Mouse (Mus musculus): ENCODE measurements around the gene Gm48552. TPM values are rescaled to one million over a fixed set of nuclear protein-coding genes. Genes with fewer than 3 reads are reported as not detected.
A peak's percentile ranks its signal among the peaks of the same experiment; 100 is the strongest.

The Gm48552 gene
- polyA plus RNA-seq, 1 experiment from 2014 or later, result 0.61 TPM

DNA sequence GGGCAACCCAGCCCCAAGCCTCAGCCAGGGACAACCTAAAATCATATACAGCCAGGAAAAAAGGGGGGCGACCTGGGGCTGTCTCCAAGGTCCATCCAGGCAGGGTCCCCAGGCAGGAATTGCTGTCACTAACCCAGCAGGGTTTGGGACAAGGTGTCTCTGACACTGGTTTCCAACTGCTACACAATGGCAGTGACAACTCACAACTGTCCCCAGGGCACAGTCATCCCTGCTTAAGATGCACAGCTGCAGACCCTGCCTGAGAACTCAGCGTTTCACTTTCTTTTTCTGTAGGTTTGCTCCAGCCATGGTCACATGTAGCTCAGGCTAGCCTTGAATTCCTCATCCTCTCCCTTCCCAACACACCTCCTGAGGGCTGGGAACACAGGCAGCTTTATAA lies 40.3 kb downstream of the Gm48552 start:
- Histone ChIP-seq H3K4me3 (ENCODE audit: low read length) (no peak overlapping the region; the same call in 1 of the 2 replicates), H3K4me1 (ENCODE audit: control insufficient read depth, insufficient read depth, low read length) (peaks cover 35% of the 10 kb centered on the region), H3K27ac (ENCODE audit: low read depth, low read length) (no peak overlapping the region), H3K9ac (ENCODE audit: low read depth, low read length) (no peak overlapping the region), H3K27me3 (ENCODE audit: control insufficient read depth, insufficient read depth, low read length) (no peaks in the 10 kb centered on the region), H3K9me3 (ENCODE audit: control insufficient read depth, low read length) (no peaks in the 10 kb centered on the region), H3K4me2 (replicated peaks; ENCODE audit: low read depth, low read length) (peak overlapping the region; percentile 81; the same call in 1 of the 2 replicates), H3K36me3 (ENCODE audit: control insufficient read depth, insufficient read depth, low read length) (no peaks in the 10 kb centered on the region)
- 25% methylated on average over 2 of the region's 2 CpGs for WGBS
- no peak for ATAC-seq (ENCODE audit: low FRiP score, low TSS enrichment)

DNA sequence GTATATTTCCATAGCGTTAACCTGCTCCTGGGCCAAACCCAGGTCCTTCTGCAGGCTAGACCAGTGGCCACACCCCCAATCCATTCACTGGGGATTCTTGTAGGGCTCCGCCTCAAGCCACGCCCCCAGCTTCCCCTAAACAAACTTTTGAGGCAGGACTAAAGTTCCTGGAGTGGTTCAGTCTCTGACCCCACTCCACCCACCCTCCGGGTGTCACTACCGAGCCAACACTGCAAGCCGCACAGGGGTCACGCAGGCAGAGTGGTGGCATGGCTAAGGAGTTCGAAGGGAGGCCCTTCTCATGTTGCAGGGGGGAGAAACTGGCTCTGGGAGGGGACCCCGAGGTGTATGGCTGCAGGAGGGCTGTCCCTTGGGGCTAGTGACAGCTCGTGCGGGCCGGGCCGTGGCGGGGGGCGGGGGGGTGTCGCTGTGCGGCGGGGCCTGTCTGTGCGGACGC lies 40.8 kb downstream of the Gm48552 start:
- ATAC-seq (ENCODE audit: low FRiP score, low TSS enrichment), result peak; percentile 36
- H3K9me3 ChIP-seq (ENCODE audit: control insufficient read depth, low read length), result no peaks in the 10 kb centered on the region
- peak overlapping the region; percentile 81 for H3K4me2 ChIP-seq (replicated peaks; ENCODE audit: low read depth, low read length)
- peaks cover 30% of the 10 kb centered on the region for H3K4me1 ChIP-seq (ENCODE audit: control insufficient read depth, insufficient read depth, low read length)
- H3K27me3 ChIP-seq (ENCODE audit: control insufficient read depth, insufficient read depth, low read length), result no peaks in the 10 kb centered on the region
- no peaks in the 10 kb centered on the region for H3K36me3 ChIP-seq (ENCODE audit: control insufficient read depth, insufficient read depth, low read length)
- 1% methylated on average over 13 of the region's 20 CpGs for WGBS
- peak overlapping the region; percentile 82 for H3K4me3 ChIP-seq (ENCODE audit: low read length)
- peak overlapping the region; percentile 93 for H3K27ac ChIP-seq (ENCODE audit: low read depth, low read length)
- H3K9ac ChIP-seq (ENCODE audit: low read depth, low read length), result peak overlapping the region; percentile 86

DNA sequence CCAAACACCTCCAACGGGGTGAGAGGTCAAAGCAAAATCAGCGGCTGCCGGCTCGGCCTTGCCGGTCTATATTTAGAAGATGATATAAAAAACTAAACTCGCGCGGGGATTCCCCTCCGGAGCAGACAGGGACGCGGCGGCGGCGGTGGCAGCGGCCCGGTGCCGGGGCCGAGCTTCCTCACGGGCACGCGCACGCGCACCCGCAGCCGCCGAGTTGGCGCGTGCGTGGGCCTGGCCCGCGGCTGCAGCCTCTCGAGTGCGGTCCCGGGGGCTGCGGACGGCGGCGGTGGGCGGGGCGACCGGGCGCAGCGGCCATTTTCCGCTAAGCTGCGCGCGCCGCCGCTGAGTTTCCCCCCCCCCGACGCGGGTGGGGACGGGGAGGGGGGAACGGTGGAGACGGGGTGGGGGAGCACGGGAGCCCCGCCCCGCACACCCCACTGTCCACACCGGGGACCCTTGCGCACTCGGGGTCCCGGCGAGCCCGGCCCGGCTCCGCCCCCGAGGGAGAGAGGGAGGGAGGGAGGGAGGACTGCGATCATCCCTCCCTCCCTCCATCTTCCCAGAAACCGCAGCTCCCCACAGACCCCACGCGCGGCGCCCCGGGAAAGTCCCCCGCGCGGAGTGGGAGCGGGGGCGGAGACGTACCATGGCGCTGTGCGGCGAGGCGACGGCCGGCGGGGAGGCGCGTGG lies 41.5 kb downstream of the Gm48552 start:
- 0% methylated on average over 50 of the region's 89 CpGs for WGBS
- Histone ChIP-seq H3K9ac (ENCODE audit: low read depth, low read length) (peak overlapping the region; percentile 86), H3K4me1 (ENCODE audit: control insufficient read depth, insufficient read depth, low read length) (peaks cover 24% of the 10 kb centered on the region), H3K36me3 (ENCODE audit: control insufficient read depth, insufficient read depth, low read length) (no peaks in the 10 kb centered on the region), H3K27ac (ENCODE audit: low read depth, low read length) (peak overlapping the region; percentile 93), H3K9me3 (ENCODE audit: control insufficient read depth, low read length) (no peaks in the 10 kb centered on the region), H3K4me3 (ENCODE audit: low read length) (peak overlapping the region; percentile 82), H3K4me2 (replicated peaks; ENCODE audit: low read depth, low read length) (peak overlapping the region; percentile 81), H3K27me3 (ENCODE audit: control insufficient read depth, insufficient read depth, low read length) (no peaks in the 10 kb centered on the region)
- ATAC-seq (ENCODE audit: low FRiP score, low TSS enrichment), result peak; percentile 0; the same call in 1 of the 2 replicates

DNA sequence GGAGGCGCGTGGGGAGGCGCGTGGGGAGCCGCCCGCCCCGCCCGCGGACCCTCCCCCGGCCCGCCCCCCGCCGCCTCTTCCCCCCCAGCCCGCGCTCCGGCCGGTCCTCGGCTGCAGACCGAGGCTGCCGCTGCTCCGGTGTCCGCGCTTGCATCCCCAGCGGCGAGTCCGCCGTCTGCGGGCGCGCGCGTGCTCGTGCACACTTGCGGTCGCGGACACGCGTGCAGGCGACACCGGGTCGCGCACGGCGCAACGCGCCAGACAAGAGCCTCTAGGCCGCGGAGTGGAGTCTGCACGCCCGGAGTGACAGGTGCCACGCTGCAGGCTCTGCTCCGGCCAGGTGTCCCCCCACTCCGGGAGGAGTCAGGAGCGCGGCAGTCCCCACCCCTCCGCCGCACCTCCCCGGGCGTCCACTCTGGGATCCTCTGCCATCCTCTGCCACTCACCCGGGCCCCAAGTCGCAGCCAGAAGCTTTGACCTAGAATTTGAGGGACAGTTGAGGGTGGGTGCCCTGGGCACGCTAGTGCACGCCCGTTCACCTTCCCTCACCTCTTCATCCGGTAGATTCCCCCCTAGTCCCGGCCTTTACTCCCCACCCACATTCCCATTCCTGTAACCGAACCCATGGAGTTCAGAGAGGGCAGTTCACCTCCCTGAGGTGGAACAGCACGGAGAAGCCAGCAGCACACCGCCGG lies 42.2 kb downstream of the Gm48552 start:
- Histone ChIP-seq H3K36me3 (ENCODE audit: control insufficient read depth, insufficient read depth, low read length) (no peaks in the 10 kb centered on the region), H3K9ac (ENCODE audit: low read depth, low read length) (peak overlapping the region; percentile 86), H3K27me3 (ENCODE audit: control insufficient read depth, insufficient read depth, low read length) (no peaks in the 10 kb centered on the region), H3K27ac (ENCODE audit: low read depth, low read length) (peak overlapping the region; percentile 93), H3K4me1 (ENCODE audit: control insufficient read depth, insufficient read depth, low read length) (peaks cover 17% of the 10 kb centered on the region; the same call in 1 of the 2 replicates), H3K4me2 (replicated peaks; ENCODE audit: low read depth, low read length) (peak overlapping the region; percentile 81), H3K9me3 (ENCODE audit: control insufficient read depth, low read length) (no peaks in the 10 kb centered on the region), H3K4me3 (ENCODE audit: low read length) (peak overlapping the region; percentile 82)
- ATAC-seq (ENCODE audit: low FRiP score, low TSS enrichment), result 0 out of 2 replicates have a peak, but pooled peaks have one; percentile 1
- 1% methylated on average over 46 of the region's 70 CpGs for WGBS

DNA sequence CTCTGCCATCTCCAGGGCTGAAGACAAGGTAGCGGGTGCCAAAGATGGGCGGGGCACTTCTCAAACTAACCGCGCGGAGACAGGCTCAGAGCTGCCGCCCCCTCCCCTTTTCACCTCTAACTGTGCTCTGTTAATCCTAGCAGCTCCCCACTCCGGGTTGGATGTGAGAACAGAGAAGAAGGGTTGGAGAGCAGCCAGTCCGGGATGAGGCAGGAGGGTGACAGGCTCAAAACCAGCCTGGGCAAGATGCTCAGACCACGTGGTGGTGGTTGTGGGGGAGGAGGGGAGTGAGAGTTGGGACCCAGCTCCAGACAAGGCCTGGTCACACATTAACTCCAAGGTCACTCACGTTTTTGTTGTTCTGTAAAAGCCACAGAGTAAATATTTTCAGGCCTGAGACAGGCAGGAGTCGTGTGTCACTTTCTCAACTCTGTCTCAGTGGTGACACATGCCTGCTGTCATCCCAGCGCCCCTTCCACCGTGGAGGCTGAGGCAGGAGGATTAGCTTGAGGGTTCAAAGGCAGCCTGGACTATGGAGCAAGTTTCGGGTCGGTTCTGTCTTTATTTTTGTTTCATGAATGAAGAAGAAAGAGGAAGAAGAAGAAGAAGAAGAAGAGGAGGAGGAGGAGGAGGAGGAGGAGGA lies 42.8 kb downstream of the Gm48552 start:
- Histone ChIP-seq H3K4me3 (ENCODE audit: low read length) (peak overlapping the region; percentile 82), H3K9ac (ENCODE audit: low read depth, low read length) (no peak overlapping the region), H3K36me3 (ENCODE audit: control insufficient read depth, insufficient read depth, low read length) (no peaks in the 10 kb centered on the region), H3K9me3 (ENCODE audit: control insufficient read depth, low read length) (no peaks in the 10 kb centered on the region), H3K4me2 (replicated peaks; ENCODE audit: low read depth, low read length) (peak overlapping the region; percentile 81), H3K4me1 (ENCODE audit: control insufficient read depth, insufficient read depth, low read length) (peaks cover 17% of the 10 kb centered on the region; the same call in 1 of the 2 replicates), H3K27ac (ENCODE audit: low read depth, low read length) (no peak overlapping the region; the same call in 1 of the 2 replicates), H3K27me3 (ENCODE audit: control insufficient read depth, insufficient read depth, low read length) (no peaks in the 10 kb centered on the region)
- no peak for ATAC-seq (ENCODE audit: low FRiP score, low TSS enrichment)
- 17% methylated on average over 15 of the region's 15 CpGs for WGBS

DNA sequence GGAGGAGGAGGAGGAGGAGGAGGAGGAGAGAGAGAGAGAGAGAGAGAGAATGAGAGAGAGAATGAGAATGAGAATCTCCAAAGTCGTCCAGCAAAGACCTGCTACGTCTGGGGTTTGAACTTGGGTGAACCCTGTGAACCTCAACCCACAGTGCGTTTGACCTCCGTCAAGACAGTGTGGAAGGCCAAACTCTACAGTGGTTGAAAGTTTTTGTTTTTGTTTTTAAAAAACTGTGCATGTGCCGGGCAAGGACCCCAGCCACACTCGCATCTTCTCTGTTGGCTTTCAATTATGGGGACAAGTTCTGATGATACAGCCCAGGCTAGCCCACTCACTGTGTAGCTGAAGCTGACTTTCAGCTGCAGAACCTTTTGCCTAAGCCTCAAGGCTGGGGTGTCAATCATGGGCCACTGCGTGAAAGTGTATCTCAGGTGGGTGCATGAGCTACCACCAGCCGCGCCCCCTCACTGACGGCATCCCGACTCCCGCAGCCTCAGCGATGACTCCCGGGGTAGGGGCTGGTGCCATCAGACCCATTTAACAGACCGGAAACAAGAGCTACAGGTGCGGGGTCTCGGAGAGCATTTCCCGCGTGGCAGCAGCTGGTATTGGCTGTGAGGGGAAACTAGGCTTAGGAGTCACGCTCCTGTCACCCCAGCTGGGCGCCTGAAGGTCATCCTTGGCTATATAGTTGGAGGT lies 43.5 kb downstream of the Gm48552 start:
- Histone ChIP-seq H3K4me3 (ENCODE audit: low read length) (no peak overlapping the region), H3K27ac (ENCODE audit: low read depth, low read length) (no peak overlapping the region), H3K36me3 (ENCODE audit: control insufficient read depth, insufficient read depth, low read length) (no peaks in the 10 kb centered on the region), H3K4me1 (ENCODE audit: control insufficient read depth, insufficient read depth, low read length) (peaks cover 17% of the 10 kb centered on the region; the same call in 1 of the 2 replicates), H3K9me3 (ENCODE audit: control insufficient read depth, low read length) (no peaks in the 10 kb centered on the region), H3K9ac (ENCODE audit: low read depth, low read length) (no peak overlapping the region), H3K27me3 (ENCODE audit: control insufficient read depth, insufficient read depth, low read length) (no peaks in the 10 kb centered on the region), H3K4me2 (replicated peaks; ENCODE audit: low read depth, low read length) (no peak overlapping the region; the same call in 1 of the 2 replicates)
- peak; percentile 1; the same call in 1 of the 2 replicates for ATAC-seq (ENCODE audit: low FRiP score, low TSS enrichment)
- 63% methylated on average over 21 of the region's 21 CpGs for WGBS

DNA sequence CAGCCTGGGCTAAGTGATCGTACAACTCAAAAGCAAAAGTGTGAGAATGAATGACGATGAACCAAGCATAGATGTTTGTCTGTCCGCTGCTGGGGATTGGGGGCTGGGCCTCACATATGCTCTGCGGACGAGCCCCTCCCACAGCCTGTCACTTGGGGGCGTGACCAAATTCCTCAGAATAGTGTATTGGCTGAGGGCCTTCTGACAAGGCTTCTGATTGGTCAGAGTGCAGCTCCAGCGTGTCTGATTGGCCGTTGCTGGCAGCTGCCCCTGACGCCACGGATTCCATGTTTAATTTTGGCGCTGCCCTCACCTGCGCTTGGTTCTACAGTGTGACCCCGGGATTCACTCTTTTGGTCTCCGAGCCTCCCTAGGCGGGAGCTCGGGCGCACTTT lies 44.1 kb downstream of the Gm48552 start:
- no peaks in the 10 kb centered on the region for H3K36me3 ChIP-seq (ENCODE audit: control insufficient read depth, insufficient read depth, low read length)
- no peak overlapping the region for H3K4me3 ChIP-seq (ENCODE audit: low read length)
- WGBS, result 4% methylated on average over 17 of the region's 17 CpGs
- H3K4me2 ChIP-seq (replicated peaks; ENCODE audit: low read depth, low read length), result peak overlapping the region; percentile 44
- H3K27me3 ChIP-seq (ENCODE audit: control insufficient read depth, insufficient read depth, low read length), result no peaks in the 10 kb centered on the region
- H3K9me3 ChIP-seq (ENCODE audit: control insufficient read depth, low read length), result no peaks in the 10 kb centered on the region
- ATAC-seq (ENCODE audit: low FRiP score, low TSS enrichment), result peak; percentile 81
- H3K27ac ChIP-seq (ENCODE audit: low read depth, low read length), result no peak overlapping the region
- H3K4me1 ChIP-seq (ENCODE audit: control insufficient read depth, insufficient read depth, low read length), result peaks cover 17% of the 10 kb centered on the region; the same call in 1 of the 2 replicates
- no peak overlapping the region for H3K9ac ChIP-seq (ENCODE audit: low read depth, low read length)

DNA sequence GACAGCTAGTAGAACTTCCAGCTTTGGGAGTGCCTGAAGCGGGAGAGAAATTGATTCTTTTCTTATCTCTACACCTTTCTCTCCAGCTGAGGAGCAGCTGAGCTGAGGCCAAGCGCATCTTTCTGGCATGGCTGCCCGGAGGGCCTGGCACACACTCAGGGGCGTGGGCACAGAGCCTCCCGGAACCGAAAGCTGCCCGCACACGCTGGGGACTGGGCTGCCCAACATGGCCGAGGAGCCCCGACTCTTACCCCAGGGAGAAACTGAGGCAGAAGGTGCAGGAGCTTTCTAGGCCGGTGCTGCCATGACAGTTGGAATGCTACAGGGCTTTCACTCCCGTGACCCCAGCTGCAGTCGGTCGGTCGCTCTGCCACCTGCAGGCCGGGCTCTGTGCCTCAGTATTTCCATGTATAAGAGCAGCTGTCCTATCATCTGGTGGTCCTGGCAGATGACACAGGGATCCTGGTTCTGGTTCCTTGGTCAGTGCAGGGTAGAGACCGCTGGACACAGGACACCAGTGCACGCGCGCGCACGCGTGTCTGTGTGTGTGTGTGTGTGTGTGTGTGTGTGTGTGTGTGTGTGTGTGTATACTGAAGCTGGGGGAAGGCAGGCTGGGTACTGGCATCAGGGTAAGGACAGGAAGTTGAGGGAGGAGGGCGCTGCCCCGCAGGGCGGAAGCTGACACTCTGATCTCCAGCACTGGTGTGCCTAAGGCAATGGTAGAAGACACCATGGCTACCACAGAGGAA lies 44.9 kb downstream of the Gm48552 start:
- WGBS, result 74% methylated on average over 26 of the region's 26 CpGs

More for the DNA sequence above, 44.9 kb downstream of the Gm48552 start:
- H3K9ac ChIP-seq (ENCODE audit: low read depth, low read length), result no peak overlapping the region
- H3K9me3 ChIP-seq (ENCODE audit: control insufficient read depth, low read length), result no peaks in the 10 kb centered on the region
- no peaks in the 10 kb centered on the region for H3K36me3 ChIP-seq (ENCODE audit: control insufficient read depth, insufficient read depth, low read length)
- no peak for ATAC-seq (ENCODE audit: low FRiP score, low TSS enrichment)
- H3K27ac ChIP-seq (ENCODE audit: low read depth, low read length), result no peak overlapping the region
- no peak overlapping the region for H3K4me2 ChIP-seq (replicated peaks; ENCODE audit: low read depth, low read length)
- peaks cover 17% of the 10 kb centered on the region; the same call in 1 of the 2 replicates for H3K4me1 ChIP-seq (ENCODE audit: control insufficient read depth, insufficient read depth, low read length)
- H3K27me3 ChIP-seq (ENCODE audit: control insufficient read depth, insufficient read depth, low read length), result no peaks in the 10 kb centered on the region
- no peak overlapping the region for H3K4me3 ChIP-seq (ENCODE audit: low read length)
